Mouse (Mus musculus) C2C12 (cell line): ENCODE measurements around the gene Otub1. TPM values are rescaled to one million over a fixed set of nuclear protein-coding genes. Genes with fewer than 3 reads are reported as not detected.

ENCODE experiments used
- H3K27me3 ChIP-seq: one replicate; pipeline ENCODE4 v1.6.1; 2011; ENCODE audit not compliant: control insufficient read depth, insufficient read depth, insufficient read length
- H3K36me3 ChIP-seq: one replicate; pipeline ENCODE4 v1.6.1; 2011; ENCODE audit not compliant: control insufficient read depth, insufficient read depth
- H3K4me3 ChIP-seq: one replicate; pipeline ENCODE4 v1.5.1; 2011; ENCODE audit warnings: mild to moderate bottlenecking, control low read depth; ENCODE audit not compliant: poor library complexity, insufficient read depth, severe bottlenecking
- H3K79me2 ChIP-seq: one replicate; pipeline ENCODE4 v1.6.1; 2011; ENCODE audit not compliant: control insufficient read depth, insufficient read depth
- H3K79me3 ChIP-seq: one replicate; pipeline ENCODE4 v1.6.1; 2011; ENCODE audit warnings: low read depth, control low read depth
- H3ac ChIP-seq: one replicate; pipeline ENCODE3; 2011; ENCODE audit warnings: low read depth; ENCODE audit not compliant: control insufficient read depth, insufficient read length
- CEBPB ChIP-seq: IDR thresholded peaks from one replicate; pipeline ENCODE4 v1.6.1; 2011; ENCODE audit warnings: low read depth, mild to moderate bottlenecking, control low read depth, moderate library complexity
- CTCF ChIP-seq: IDR thresholded peaks from one replicate; pipeline ENCODE4 v1.5.1; 2011; ENCODE audit not compliant: control insufficient read depth, insufficient read depth, insufficient read length
- FOSL1 ChIP-seq: IDR thresholded peaks from one replicate; pipeline ENCODE4 v1.8.0; 2011; ENCODE audit warnings: mild to moderate bottlenecking, low read length; ENCODE audit not compliant: poor library complexity, insufficient read depth, severe bottlenecking
- MAX ChIP-seq: IDR thresholded peaks from one replicate; pipeline ENCODE4 v1.6.1; 2011; ENCODE audit warnings: mild to moderate bottlenecking, control low read depth
- MYOD1 ChIP-seq: IDR thresholded peaks from one replicate; pipeline ENCODE4 v1.6.1; 2011; ENCODE audit warnings: low read depth; ENCODE audit not compliant: control insufficient read depth, insufficient read length
- MYOG ChIP-seq: IDR thresholded peaks from one replicate; pipeline ENCODE4 v1.6.1; 2011; ENCODE audit not compliant: control insufficient read depth, insufficient read length; ENCODE audit errors: extremely low read depth
- USF1 ChIP-seq: IDR thresholded peaks from one replicate; pipeline ENCODE4 v1.6.1; 2011; ENCODE audit warnings: low read depth, mild to moderate bottlenecking, control low read depth, moderate library complexity
- polyA plus RNA-seq: library from polyadenylated mRNA; unstranded; fragments of >200 nt; fragmentation: generic; extraction: Trizol; gene quantifications from one replicate; pipeline ENCODE4 v1.2.1, GENCODE M21; 2012; ENCODE audit warnings: missing spikeins

Otub1 gene
- polyA plus RNA-seq, 1 experiment, result 121 TPM

DNA sequence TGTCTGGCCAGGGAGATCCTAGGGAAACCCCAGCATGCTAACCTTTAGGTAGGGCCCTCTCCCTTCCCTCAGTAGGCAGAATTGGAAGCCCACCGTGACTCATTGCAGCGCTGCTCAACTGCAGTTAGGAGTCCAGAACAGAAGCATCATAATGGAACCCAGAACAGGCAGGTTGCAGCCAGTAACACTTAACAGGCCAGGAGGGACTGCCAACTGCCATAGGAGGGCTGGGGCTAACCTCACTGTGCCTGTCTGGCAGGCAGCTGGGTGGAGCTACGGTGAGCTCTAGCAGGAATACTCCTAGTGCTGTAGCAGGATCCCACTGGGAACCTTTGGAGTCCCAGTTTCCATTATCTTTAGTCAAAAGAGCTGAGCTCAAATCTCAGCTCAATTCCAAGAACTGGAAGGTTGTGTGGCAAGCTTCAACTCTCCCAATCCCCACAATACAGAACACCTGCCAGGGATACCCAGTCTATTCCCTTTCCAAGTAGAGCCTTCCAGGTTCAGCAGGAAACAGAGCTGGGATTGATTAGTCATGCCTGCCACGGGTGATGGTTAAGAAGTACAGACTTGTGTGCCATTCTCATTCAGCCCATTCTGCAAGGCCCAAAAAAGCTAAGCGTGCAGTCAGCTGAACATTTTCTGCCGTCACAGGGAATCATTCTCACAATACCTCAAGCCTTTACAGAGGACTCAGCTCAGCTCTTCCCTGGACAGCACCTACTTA lies 54.0 kb downstream of the Otub1 start:
- TF ChIP-seq FOSL1 (no peak), MAX (no peak), MYOD1 (no peak), CTCF (no peak), CEBPB (no peak), MYOG (no peak)
- no peak overlapping the region for H3ac ChIP-seq
- no peaks in the 10 kb centered on the region for H3K79me2 ChIP-seq
- no peak overlapping the region for H3K4me3 ChIP-seq
- no peaks in the 10 kb centered on the region for H3K79me3 ChIP-seq
- no peaks in the 10 kb centered on the region for H3K36me3 ChIP-seq
- no peaks in the 10 kb centered on the region for H3K27me3 ChIP-seq

DNA sequence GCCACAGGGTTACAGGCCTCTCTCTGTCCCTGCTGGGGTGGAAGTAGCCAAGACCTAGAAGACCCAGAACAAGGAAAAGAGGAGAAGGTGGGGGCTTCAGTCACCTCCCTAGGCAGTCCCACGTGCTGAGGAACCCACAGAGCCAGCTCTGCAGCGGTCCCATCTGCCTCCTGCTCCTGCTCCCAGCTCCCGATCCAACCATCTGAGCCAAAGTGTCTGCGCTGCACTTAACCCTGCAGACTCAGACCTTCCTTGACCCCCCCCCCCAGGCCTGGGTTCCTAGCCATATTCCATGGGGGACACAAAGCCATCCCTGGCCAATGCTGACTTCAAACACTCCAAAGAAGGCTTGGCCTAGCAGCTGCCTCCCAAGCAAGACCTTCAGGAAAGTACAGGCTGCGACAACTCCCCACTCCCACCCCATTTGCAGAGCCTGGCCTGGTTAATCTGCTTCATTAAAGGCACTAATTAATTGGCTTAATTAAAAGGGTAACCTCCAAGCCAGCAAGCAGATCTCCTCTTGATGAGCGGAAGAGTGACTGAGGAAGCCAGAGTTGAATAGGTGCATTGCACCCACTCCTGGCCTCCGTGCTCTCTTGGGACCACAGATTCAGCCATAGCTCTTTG lies 54.7 kb downstream of the Otub1 start:
- H3ac ChIP-seq, result no peak overlapping the region
- no peaks in the 10 kb centered on the region for H3K79me3 ChIP-seq
- TF ChIP-seq CEBPB (no peak), MYOG (no peak), CTCF (no peak), MYOD1 (no peak), MAX (no peak), FOSL1 (no peak), USF1 (no peak)
- H3K4me3 ChIP-seq, result no peak overlapping the region
- H3K36me3 ChIP-seq, result no peaks in the 10 kb centered on the region
- H3K27me3 ChIP-seq, result no peaks in the 10 kb centered on the region
- no peaks in the 10 kb centered on the region for H3K79me2 ChIP-seq

GRCm38 (mm10) chr19:7149158-7149685 lies 56.9 kb downstream of the Otub1 start:
- no peak overlapping the region for H3ac ChIP-seq
- H3K4me3 ChIP-seq, result no peak overlapping the region
- H3K27me3 ChIP-seq, result peaks cover 3% of the 10 kb centered on the region
- TF ChIP-seq MYOG (no peak), USF1 (no peak), FOSL1 (no peak), CTCF (no peak), MYOD1 (no peak), MAX (no peak), CEBPB (no peak)
- no peaks in the 10 kb centered on the region for H3K79me2 ChIP-seq
- no peaks in the 10 kb centered on the region for H3K79me3 ChIP-seq
- no peaks in the 10 kb centered on the region for H3K36me3 ChIP-seq

GRCm38 (mm10) chr19:7148541-7149085 lies 57.5 kb downstream of the Otub1 start:
- Histone ChIP-seq H3ac (no peak overlapping the region), H3K79me2 (no peaks in the 10 kb centered on the region)
- TF ChIP-seq MYOD1 (no peak), FOSL1 (no peak), USF1 (no peak), CEBPB (no peak), MAX (no peak), CTCF (no peak), MYOG (no peak)

More at GRCm38 (mm10) chr19:7148541-7149085, 57.5 kb downstream of the Otub1 start:
- Histone ChIP-seq H3K79me3 (no peaks in the 10 kb centered on the region), H3K36me3 (no peaks in the 10 kb centered on the region), H3K27me3 (peaks cover 3% of the 10 kb centered on the region), H3K4me3 (no peak overlapping the region)

Other genes starting within 250 kb of the Otub1 start
- 1,811 TPM for gene Ppp1r14b, start 231.3 kb downstream of the Otub1 start, polyA plus RNA-seq
- 51.7 TPM for gene Plcb3, start 229.8 kb downstream of the Otub1 start, polyA plus RNA-seq
- 148 TPM for gene Fkbp2, start 225.8 kb downstream of the Otub1 start, polyA plus RNA-seq
- 37.7 TPM for gene Vegfb, start 218.7 kb downstream of the Otub1 start, polyA plus RNA-seq
- 12.2 TPM for gene Dnajc4, start 213.7 kb downstream of the Otub1 start, polyA plus RNA-seq
- 18.2 TPM for gene Nudt22, start 210.2 kb downstream of the Otub1 start, polyA plus RNA-seq
- gene Trpt1, start 210.2 kb downstream of the Otub1 start, polyA plus RNA-seq, result 4.7 TPM
- gene Fermt3, start 186.8 kb downstream of the Otub1 start, polyA plus RNA-seq, result 0.37 TPM
- 309 TPM for gene Stip1, start 166.3 kb downstream of the Otub1 start, polyA plus RNA-seq
- gene Macrod1, start 149.5 kb downstream of the Otub1 start, polyA plus RNA-seq, result 8.3 TPM
- gene Flrt1, start 100.6 kb downstream of the Otub1 start, polyA plus RNA-seq, result 0.08 TPM
- 960 TPM for gene Cox8a, start 11.3 kb upstream of the Otub1 start, polyA plus RNA-seq
- 16.8 TPM for gene Naa40, start 34.9 kb upstream of the Otub1 start, polyA plus RNA-seq
- gene Rcor2, start 61.0 kb upstream of the Otub1 start, polyA plus RNA-seq, result 21.0 TPM
- 27.2 TPM for gene Mark2, start 135.5 kb upstream of the Otub1 start, polyA plus RNA-seq
- 21.6 TPM for gene Spindoc, start 176.7 kb upstream of the Otub1 start, polyA plus RNA-seq
- 19.3 TPM for gene 2700081O15Rik, start 211.3 kb upstream of the Otub1 start, polyA plus RNA-seq